Mouse (Mus musculus): ENCODE measurements around the gene Cnpy4.
A peak's percentile ranks its signal among the peaks of the same experiment; 100 is the strongest.
"Not testable (repeated sequence)": the region's sequence is repeated elsewhere in the genome, so short reads cannot be mapped to it uniquely, and the experiment has no call there.

Cnpy4 gene

DNA sequence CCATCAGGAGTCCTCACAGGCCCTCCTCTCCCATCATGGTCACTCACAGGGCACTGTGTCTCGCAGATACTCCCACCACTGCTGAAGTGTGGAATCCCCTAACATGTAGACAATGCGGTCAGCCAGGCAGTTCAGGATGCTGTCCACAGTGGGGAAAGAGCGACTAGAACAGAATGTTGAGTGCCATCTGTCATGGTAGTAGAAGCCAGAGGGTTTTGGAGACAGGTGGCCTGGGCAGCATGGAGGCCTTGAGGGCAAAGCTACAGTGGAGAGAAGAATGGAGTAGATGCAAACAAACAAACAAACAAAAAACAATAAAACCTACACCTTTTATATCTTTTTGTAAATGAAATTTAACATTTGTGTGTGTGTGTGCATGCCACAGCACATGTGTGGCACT is 14.8 kb downstream of the Cnpy4 start:
- no peak for DNase-seq (ENCODE audit: low spot score)

DNA sequence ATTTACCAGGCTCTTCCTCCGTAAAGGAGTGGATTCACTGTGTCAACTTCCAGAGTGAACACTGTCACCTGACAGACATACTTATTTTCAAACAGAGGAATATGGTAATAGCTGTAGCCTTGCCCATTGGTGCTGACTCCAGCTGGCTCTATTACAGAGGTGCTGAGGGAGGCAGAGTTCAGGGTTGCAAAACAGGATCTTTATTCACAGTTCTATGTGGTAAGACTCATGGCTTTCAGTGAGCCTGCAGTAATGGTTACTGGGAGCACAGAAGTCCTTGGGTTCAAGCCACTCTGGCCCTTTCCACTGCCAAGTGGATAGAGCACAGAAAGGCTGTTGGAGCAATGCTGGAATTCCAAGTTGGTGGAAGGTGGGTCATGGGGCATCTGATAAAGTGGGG is 20.0 kb downstream of the Cnpy4 start:
- DNase-seq (ENCODE audit: low spot score), result no peak

DNA sequence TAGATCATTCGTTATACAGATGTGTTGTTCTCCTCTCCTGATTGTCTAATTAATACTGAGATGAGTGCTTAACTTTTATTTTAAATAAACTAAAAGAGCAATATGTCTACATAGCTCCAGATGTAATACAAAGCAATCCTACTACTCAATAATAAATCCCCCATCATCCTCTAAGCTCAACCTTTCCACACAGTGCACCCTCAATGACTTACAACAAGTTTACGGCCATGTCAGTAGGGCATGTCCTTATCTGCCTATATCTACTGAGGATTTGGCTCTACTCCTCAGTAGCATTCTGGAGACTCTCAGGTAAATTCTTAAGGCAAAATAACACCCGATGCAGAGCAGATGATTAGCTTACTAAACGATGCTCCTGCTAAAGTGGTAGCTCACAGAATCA is 20.6 kb downstream of the Cnpy4 start:
- DNase-seq (ENCODE audit: low spot score), result no peak

DNA sequence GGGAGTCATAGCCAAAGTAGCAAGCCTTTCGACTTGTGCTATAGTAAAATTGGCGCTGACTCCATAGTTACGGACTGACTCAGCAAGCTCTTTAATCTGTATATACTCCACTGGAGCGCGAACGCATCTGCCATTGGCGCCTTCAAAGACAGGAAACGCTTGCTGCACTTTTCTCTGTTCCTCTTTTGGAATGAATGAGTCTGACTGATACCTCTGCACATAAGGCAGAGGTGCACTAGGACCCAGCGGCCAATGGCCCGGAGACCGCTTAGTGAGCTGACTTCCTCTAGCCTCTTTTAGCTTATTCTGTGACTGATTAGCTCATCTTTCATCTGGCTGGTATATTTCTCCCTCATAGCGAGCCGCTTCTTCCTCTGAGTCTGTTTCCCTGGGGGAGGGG is 29.3 kb downstream of the Cnpy4 start:
- not testable (repeated sequence) for DNase-seq (ENCODE audit: low spot score)

DNA sequence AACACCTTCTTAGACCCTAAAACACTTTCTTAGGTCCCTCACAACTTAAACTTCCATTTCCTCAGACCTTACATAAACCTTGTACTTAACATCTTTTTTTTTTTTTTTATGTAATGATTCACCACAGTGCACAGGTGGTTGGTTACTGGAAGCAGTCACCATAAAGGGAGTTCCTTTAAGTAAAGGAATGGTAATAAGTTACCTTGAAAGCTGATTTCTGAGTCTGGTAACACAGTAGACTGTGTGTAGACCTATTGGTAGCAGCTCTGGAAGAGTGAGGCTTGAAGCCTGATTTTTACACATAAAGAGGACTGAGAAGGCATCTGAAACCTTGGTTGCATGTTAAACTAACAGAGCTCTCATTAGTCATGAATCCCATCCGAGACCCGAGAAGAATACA is 32.6 kb downstream of the Cnpy4 start:
- DNase-seq (ENCODE audit: low spot score), result no peak

DNA sequence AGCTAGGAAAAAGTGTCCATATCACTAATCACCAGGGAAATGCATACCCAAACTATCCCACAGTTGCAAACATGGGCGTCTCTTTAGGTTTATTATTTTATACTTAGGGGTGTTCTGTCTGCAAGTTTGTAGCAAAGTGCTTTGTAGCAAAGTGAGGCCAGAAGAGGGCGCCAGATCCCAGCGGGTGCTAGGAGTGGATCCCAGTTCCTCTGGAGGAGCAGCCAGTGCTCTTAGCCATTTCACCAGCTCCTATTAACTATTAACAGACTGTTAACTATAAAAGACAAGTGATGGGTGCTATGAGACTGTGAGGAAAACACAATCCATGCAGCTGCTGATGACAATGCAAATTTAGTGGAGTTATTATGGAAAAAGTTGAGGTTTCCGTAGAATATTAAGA is 34.8 kb downstream of the Cnpy4 start:
- DNase-seq (ENCODE audit: low spot score), result peak; percentile 87

- no peak for DNase-seq (ENCODE audit: low spot score)
Observed at GRCm38 (mm10) chr5:138223287-138223686, 36.0 kb downstream of the Cnpy4 start.

DNA sequence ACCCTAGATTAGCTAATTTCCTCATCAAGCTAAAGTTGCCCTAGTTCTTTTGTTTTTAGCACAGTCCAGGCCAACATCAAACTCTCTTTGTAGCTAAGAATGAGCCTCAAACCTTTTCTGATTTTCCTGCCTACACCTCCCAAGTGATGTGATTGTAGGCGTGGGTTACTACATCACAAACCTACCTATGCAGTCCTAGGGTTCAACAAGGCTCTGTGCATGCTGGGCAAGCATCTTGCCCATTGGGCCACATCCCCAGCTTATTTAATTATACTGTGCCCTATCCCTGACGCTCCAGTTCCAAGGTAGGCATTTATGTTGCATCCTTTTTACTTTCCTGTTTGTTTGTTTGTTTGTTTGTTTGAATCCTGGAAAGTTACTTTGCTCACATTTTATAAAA is 38.4 kb downstream of the Cnpy4 start, which contains the start of gene Nxpe5:
Gene Nxpe5 (plus strand): TSS at position 199 of the 400 bp plus-strand sequence.
- DNase-seq (ENCODE audit: low spot score), result no peak

- no peak for DNase-seq (ENCODE audit: low spot score)
Observed at GRCm38 (mm10) chr5:138226491-138226890, 39.2 kb downstream of the Cnpy4 start.

DNA sequence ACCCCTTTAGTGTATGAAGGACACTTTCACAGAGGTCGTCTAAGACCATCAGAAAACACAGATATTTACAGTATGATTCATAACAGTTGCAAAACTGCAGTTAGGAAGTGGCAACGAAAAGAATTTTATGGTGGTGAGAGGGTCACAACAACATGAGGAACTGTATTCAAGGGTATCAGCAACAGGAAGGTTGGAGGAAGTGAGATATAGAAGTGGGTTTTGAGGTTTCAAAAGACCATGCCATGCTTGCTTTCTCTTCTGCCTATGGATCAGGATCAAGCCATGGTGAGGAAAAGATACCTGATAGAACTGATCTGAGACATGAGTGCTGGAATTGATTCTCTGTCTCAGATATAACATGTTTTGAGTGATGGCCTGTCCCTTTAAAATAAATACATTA is 40.1 kb downstream of the Cnpy4 start:
- no peak for DNase-seq (ENCODE audit: low spot score)

DNA sequence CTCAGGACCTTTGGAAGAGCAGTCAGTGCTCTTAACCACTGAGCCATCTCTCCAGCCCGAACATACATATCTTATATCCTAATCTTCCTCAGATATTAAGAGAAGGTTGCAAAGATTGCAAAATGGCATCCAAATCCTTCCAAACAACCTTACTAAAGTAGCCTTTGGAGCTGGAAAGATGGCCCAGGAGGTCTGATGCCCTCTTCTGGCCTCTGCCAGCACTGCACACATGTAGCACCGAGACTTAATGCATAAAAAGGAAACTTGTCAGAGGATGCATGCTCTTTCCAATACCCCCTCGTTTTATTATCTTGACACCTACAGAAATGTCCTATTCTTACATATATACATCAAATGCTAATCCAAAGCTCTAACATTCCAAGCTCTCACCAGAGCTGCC is 40.7 kb downstream of the Cnpy4 start:
- peak; percentile 16 for DNase-seq (ENCODE audit: low spot score)

GRCm38 (mm10) chr5:138229511-138229910 is 42.2 kb downstream of the Cnpy4 start:
- DNase-seq (ENCODE audit: low spot score), result no peak

DNA sequence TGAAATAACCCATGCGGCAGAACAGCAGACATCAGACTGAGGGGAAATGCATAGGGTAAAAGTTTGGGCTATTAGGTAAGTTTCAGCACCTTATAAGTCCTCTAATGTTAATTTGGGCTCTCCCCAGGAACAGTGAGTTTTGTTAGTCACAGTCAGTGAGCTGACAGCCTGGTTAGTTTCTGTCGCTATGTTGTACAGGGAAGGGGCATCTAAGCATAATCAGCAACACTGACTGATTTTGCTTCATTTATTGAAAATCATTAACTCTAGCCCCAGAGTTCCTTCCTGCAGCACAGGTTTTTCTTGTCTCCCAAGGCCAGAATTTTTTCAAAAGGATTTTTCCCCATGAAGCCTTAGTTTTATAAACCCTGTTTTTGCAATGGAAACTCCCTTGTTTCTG is 46.5 kb downstream of the Cnpy4 start:
- DNase-seq (ENCODE audit: low spot score), result no peak

- DNase-seq (ENCODE audit: low spot score), result no peak
Observed at GRCm38 (mm10) chr5:138234224-138234623, 46.9 kb downstream of the Cnpy4 start.

DNA sequence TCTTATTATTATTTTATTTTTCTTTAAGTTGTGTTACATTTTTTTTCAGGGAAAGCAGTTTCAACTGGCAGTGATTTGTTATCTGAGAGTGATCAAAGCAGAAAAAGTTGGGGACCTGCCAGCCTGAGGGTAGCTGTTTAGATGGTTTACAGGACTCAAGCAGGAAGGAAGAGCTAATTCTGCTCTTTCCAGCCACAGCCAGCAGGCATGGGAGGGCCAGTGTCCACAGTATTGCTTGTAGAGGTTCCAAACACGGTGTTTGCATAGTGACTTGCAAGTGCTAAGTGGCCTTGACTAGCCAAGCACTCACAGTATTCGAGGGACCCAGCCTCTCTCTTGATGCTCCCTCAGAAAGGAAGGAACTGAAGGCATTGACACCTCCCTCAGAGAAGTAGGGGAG is 54.2 kb downstream of the Cnpy4 start:
- no peak for DNase-seq (ENCODE audit: low spot score)

Data from embryo, embryonic 10 days (tissue).